Mouse (Mus musculus): Measurements from ENCODE around the gene Stxbp1. TPM values are rescaled to one million over a fixed set of nuclear protein-coding genes. Genes with fewer than 3 reads are reported as not detected.

Stxbp1 gene
- polyA plus RNA-seq, 1 experiment from 2014 or later, result 330 TPM

Other genes starting within 250 kb of the Stxbp1 start
- 24.2 and 26.9 TPM in 2 replicates for gene St6galnac6, start 247.5 kb downstream of the Stxbp1 start, polyA plus RNA-seq (2015; fragmentation: Nextera tagmentation; extraction: Ambion mirVana)
- 97.6 and 101 TPM in 2 replicates for gene Ak1, start 225.5 kb downstream of the Stxbp1 start, polyA plus RNA-seq (2015; fragmentation: Nextera tagmentation; extraction: Ambion mirVana)
- 32.4 and 32.8 TPM in 2 replicates for gene Eng, start 200.7 kb downstream of the Stxbp1 start, polyA plus RNA-seq (2015; fragmentation: Nextera tagmentation; extraction: Ambion mirVana)
- gene Fpgs, start 143.1 kb downstream of the Stxbp1 start, polyA plus RNA-seq (2015; fragmentation: Nextera tagmentation; extraction: Ambion mirVana), result 23.2 and 25.1 TPM in 2 replicates
- gene Cdk9, start 134.2 kb downstream of the Stxbp1 start, polyA plus RNA-seq (2015; fragmentation: Nextera tagmentation; extraction: Ambion mirVana), result 73.5 and 76.5 TPM in 2 replicates
- gene Sh2d3c, start 126.2 kb downstream of the Stxbp1 start, polyA plus RNA-seq (2015; fragmentation: Nextera tagmentation; extraction: Ambion mirVana), result 54.7 and 57.2 TPM in 2 replicates
- 3.4 and 4.1 TPM in 2 replicates for gene 6330409D20Rik, start 106.2 kb downstream of the Stxbp1 start, polyA plus RNA-seq (2015; fragmentation: Nextera tagmentation; extraction: Ambion mirVana)
- gene Tor2a, start 90.0 kb downstream of the Stxbp1 start, polyA plus RNA-seq (2015; fragmentation: Nextera tagmentation; extraction: Ambion mirVana), result 54.1 and 55.9 TPM in 2 replicates
- gene Ttc16, start 71.6 kb downstream of the Stxbp1 start, polyA plus RNA-seq (2015; fragmentation: Nextera tagmentation; extraction: Ambion mirVana), result 0.89 and 0.92 TPM in 2 replicates
- 5.9 and 6.1 TPM in 2 replicates for gene Ptrh1, start 71.5 kb downstream of the Stxbp1 start, polyA plus RNA-seq (2015; fragmentation: Nextera tagmentation; extraction: Ambion mirVana)
- 1.0 and 1.2 TPM in 2 replicates for gene Cfap157, start 62.8 kb downstream of the Stxbp1 start, polyA plus RNA-seq (2015; fragmentation: Nextera tagmentation; extraction: Ambion mirVana)
- gene Fam129b, start 28.9 kb upstream of the Stxbp1 start, polyA plus RNA-seq (2015; fragmentation: Nextera tagmentation; extraction: Ambion mirVana), result 29.7 and 31.3 TPM in 2 replicates
- gene Rpl12, start 114.3 kb upstream of the Stxbp1 start, polyA plus RNA-seq (2015; fragmentation: Nextera tagmentation; extraction: Ambion mirVana), result 82.5 and 85.8 TPM in 2 replicates
- 22.8 and 24.2 TPM in 2 replicates for gene Lrsam1, start 114.4 kb upstream of the Stxbp1 start, polyA plus RNA-seq (2015; fragmentation: Nextera tagmentation; extraction: Ambion mirVana)
- 22.4 and 24.5 TPM in 2 replicates for gene Slc2a8, start 134.8 kb upstream of the Stxbp1 start, polyA plus RNA-seq (2015; fragmentation: Nextera tagmentation; extraction: Ambion mirVana)

All from midbrain, embryonic 15.5 days (tissue).